Mouse (Mus musculus): ENCODE measurements around the gene Ascl5.

DNA sequence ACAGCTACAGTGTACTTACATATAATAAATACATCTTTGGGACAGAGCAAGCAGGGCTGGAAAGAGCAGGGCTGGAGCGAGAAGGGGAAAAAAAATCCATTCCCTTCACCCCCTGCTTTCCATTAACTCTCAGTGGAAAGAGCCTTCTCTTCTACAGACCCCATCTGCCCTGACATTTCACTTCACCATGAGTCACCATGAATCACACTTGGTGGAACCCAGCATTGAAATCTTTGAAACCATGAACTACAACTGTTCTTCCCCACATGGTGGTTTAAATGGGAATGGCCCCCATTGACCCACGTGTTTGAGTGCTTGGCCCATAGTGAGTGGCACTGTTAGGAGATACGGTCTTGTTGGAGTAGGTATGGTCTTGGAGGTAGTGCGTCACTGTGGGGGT, 40.4 kb upstream of the Ascl5 start:
- TF ChIP-seq GATA1 (IDR thresholded peaks at IDR 0.05; ENCODE audit: low read length) (no peak), TAL1 (IDR thresholded peaks at IDR 0.05; ENCODE audit: low read length) (no peak)

All from erythroblast, embryonic 14.5 days (primary cell).